Mouse (Mus musculus) lung, embryonic 14.5 days (tissue): ENCODE measurements around the gene Trpv3. TPM values are rescaled to one million over a fixed set of nuclear protein-coding genes. Genes with fewer than 3 reads are reported as not detected.

ENCODE experiments used
- ATAC-seq: fragments of 200-750 bp; cut with Nextera tagmentation; 2 replicates; pipeline ENCODE4 v1.8.0; 2017; ENCODE audit warnings: mild to moderate bottlenecking, moderate TSS enrichment, moderate library complexity; ENCODE audit not compliant: insufficient read depth
- DNase-seq: peaks from one replicate; pipeline ENCODE4 v3.0.0-alpha.2; 2015
- H3K27ac ChIP-seq: fragments of 300-500 bp; sonication (generic); 2 replicates; pipeline ENCODE4 v1.5.1; 2014; ENCODE audit warnings: low read depth, mild to moderate bottlenecking, moderate library complexity
- H3K27me3 ChIP-seq: fragments of 300-500 bp; sonication (generic); 2 replicates; pipeline ENCODE4 v1.6.1; 2014; ENCODE audit warnings: low read length, control low read depth; ENCODE audit not compliant: insufficient read depth
- H3K36me3 ChIP-seq: fragments of 300-500 bp; sonication (generic); 2 replicates; pipeline ENCODE4 v1.6.1; 2014; ENCODE audit warnings: control low read depth; ENCODE audit not compliant: insufficient read depth
- H3K4me1 ChIP-seq: fragments of 300-500 bp; sonication (generic); 2 replicates; pipeline ENCODE4 v1.6.1; 2014; ENCODE audit warnings: antibody characterized with exemption, control low read depth; ENCODE audit not compliant: insufficient read depth
- H3K4me2 ChIP-seq: fragments of 300-500 bp; sonication (generic); 2 replicates; pipeline ENCODE4 v1.6.1; 2014; ENCODE audit warnings: mild to moderate bottlenecking
- H3K4me3 ChIP-seq: fragments of 300-500 bp; sonication (generic); 2 replicates; pipeline ENCODE4 v1.5.1; 2014; ENCODE audit warnings: low read depth, low read length
- H3K9ac ChIP-seq: fragments of 300-500 bp; sonication (generic); 2 replicates; pipeline ENCODE4 v1.6.1; 2014
- H3K9me3 ChIP-seq: fragments of 300-500 bp; sonication (generic); 2 replicates; pipeline ENCODE4 v1.6.1; 2016; ENCODE audit warnings: low read depth, low read length, control low read depth
- CTCF ChIP-seq: IDR thresholded peaks from 2 replicates; pipeline ENCODE4 v1.5.1; 2016; ENCODE audit warnings: antibody characterized with exemption, low read depth
- WGBS: fragments of 180-500 bp; shearing (Covaris S2); extraction: QIAGEN DNeasy Blood & Tissue Kit; methylation state at CpG from one replicate; pipeline ENCODE4 v1.1.7; 2014; 5-methylcytosine and 5-hydroxymethylcytosine counted together
- polyA plus RNA-seq: library from polyadenylated mRNA; unstranded; fragments of >200 nt; fragmentation: Nextera tagmentation; extraction: Ambion mirVana; gene quantifications from 2 replicates; pipeline ENCODE4 v1.2.1, GENCODE M21; 2014

The Trpv3 gene
- polyA plus RNA-seq, 1 experiment from 2014 or later: 0.18 TPM

DNA sequence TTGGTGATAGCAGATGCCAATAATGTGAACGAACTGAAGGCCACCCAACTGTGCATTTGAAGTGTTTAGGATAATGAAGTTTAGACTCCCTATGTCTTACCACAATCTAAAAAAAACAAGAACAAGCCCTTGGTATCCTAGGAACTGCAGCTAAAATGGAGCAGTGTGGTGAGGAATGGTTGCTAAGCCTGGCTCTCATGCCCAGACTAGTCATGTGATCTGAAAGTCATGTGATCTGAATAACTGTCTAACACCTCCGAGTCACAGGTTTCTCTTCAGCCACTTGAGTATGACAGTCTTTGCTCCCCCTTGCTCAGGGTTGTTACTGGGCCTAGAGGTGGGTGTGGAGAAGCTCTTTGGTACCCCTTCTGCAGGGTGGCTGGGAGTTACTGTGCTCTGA is 34.7 kb upstream of the Trpv3 start:
- WGBS: 34% methylated on average over 2 of the region's 2 CpGs
- H3K4me2 ChIP-seq: no peak overlapping the region
- ATAC-seq (no peak), DNase-seq (no peak)
- no peak overlapping the region for H3K27ac ChIP-seq
- no peak overlapping the region for H3K4me3 ChIP-seq
- no peaks in the 10 kb centered on the region for H3K36me3 ChIP-seq
- TF ChIP-seq CTCF: no peak
- H3K9ac ChIP-seq: no peak overlapping the region
- H3K9me3 ChIP-seq: no peaks in the 10 kb centered on the region
- H3K27me3 ChIP-seq: no peaks in the 10 kb centered on the region
- peaks cover 12% of the 10 kb centered on the region for H3K4me1 ChIP-seq

GRCm38 (mm10) chr11:73233992-73234391 is 33.2 kb upstream of the Trpv3 start, which contains the start of gene Trpv1:
Gene Trpv1, plus strand, starts transcription at chr11:73234292.
- 82% methylated on average over 5 of the region's 5 CpGs for WGBS
- no peaks in the 10 kb centered on the region for H3K36me3 ChIP-seq
- no peaks in the 10 kb centered on the region for H3K9me3 ChIP-seq
- DNase-seq: no peak
- no peak within 1 kb of the TSS for H3K4me2 ChIP-seq
- no peak within 1 kb of the TSS for H3K9ac ChIP-seq
- no peak for ATAC-seq
- TF ChIP-seq CTCF: no peak
- no peak within 1 kb of the TSS for H3K27ac ChIP-seq
- H3K27me3 ChIP-seq: no peaks in the 10 kb centered on the region
- no peak within 1 kb of the TSS for H3K4me3 ChIP-seq
- H3K4me1 ChIP-seq: peaks cover 12% of the 10 kb centered on the region

GRCm38 (mm10) chr11:73235990-73236701 is 31.0 kb upstream of the Trpv3 start:
- H3K4me2 ChIP-seq: no peak overlapping the region
- H3K4me1 ChIP-seq: peaks cover 12% of the 10 kb centered on the region
- peak; percentile 91 for DNase-seq
- ATAC-seq: peak; percentile 89
- H3K4me3 ChIP-seq: no peak overlapping the region
- no peaks in the 10 kb centered on the region for H3K27me3 ChIP-seq
- H3K27ac ChIP-seq: peak overlapping the region; percentile 82
- 17% methylated on average over 5 of the region's 5 CpGs for WGBS
- no peaks in the 10 kb centered on the region for H3K9me3 ChIP-seq
- H3K36me3 ChIP-seq: no peaks in the 10 kb centered on the region
- TF ChIP-seq CTCF: no peak
- H3K9ac ChIP-seq: no peak overlapping the region; the same call in 1 of the 2 replicates

- H3K36me3 ChIP-seq: no peaks in the 10 kb centered on the region
- no peak overlapping the region for H3K4me3 ChIP-seq
- H3K27ac ChIP-seq: peak overlapping the region; percentile 82; the same call in 1 of the 2 replicates
- DNase-seq (peak; percentile 54), ATAC-seq (peak; percentile 25; the same call in 1 of the 2 replicates)
- no peak overlapping the region for H3K9ac ChIP-seq
- H3K4me2 ChIP-seq: no peak overlapping the region
- no peaks in the 10 kb centered on the region for H3K9me3 ChIP-seq
- H3K27me3 ChIP-seq: no peaks in the 10 kb centered on the region
- WGBS: 45% methylated on average over 3 of the region's 3 CpGs
- no peak for TF ChIP-seq CTCF
- H3K4me1 ChIP-seq: peaks cover 12% of the 10 kb centered on the region
These were observed 30.5 kb upstream of the Trpv3 start for GRCm38 (mm10) chr11:73236731-73237130.

DNA sequence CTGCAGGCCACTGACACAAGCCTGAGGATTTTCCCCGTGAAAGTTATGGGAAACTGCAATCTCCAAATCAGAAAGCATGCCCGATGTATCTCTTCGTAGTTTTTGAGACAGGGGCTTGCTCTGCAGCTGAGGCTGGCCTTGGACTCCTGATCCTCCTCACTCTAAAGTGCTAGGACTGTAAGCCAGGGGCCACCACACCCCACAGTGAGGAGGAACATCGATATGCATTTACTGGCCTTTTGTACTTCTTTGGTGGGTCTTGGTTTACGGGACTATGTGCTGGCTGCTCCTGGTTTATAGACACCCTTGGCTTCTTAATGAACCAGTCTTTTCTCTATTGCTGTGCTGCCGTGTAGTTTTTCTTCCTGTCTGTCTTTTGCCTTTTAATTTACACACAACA is 25.0 kb upstream of the Trpv3 start:
- TF ChIP-seq CTCF: no peak
- Histone ChIP-seq H3K9ac (no peak overlapping the region), H3K9me3 (no peaks in the 10 kb centered on the region), H3K4me3 (no peak overlapping the region), H3K4me2 (no peak overlapping the region), H3K27me3 (no peaks in the 10 kb centered on the region), H3K36me3 (no peaks in the 10 kb centered on the region), H3K27ac (no peak overlapping the region), H3K4me1 (no peaks in the 10 kb centered on the region; the same call in 1 of the 2 replicates)
- WGBS: 75% methylated on average over 6 of the region's 6 CpGs
- DNase-seq (no peak), ATAC-seq (no peak)

GRCm38 (mm10) chr11:73242777-73243176 is 24.4 kb upstream of the Trpv3 start:
- Histone ChIP-seq H3K27ac (no peak overlapping the region), H3K27me3 (no peaks in the 10 kb centered on the region), H3K9me3 (no peaks in the 10 kb centered on the region), H3K36me3 (no peaks in the 10 kb centered on the region), H3K9ac (no peak overlapping the region), H3K4me1 (no peaks in the 10 kb centered on the region), H3K4me2 (no peak overlapping the region), H3K4me3 (no peak overlapping the region)
- TF ChIP-seq CTCF: no peak
- DNase-seq (no peak), ATAC-seq (no peak)
- 81% methylated on average over 4 of the region's 4 CpGs for WGBS

DNA sequence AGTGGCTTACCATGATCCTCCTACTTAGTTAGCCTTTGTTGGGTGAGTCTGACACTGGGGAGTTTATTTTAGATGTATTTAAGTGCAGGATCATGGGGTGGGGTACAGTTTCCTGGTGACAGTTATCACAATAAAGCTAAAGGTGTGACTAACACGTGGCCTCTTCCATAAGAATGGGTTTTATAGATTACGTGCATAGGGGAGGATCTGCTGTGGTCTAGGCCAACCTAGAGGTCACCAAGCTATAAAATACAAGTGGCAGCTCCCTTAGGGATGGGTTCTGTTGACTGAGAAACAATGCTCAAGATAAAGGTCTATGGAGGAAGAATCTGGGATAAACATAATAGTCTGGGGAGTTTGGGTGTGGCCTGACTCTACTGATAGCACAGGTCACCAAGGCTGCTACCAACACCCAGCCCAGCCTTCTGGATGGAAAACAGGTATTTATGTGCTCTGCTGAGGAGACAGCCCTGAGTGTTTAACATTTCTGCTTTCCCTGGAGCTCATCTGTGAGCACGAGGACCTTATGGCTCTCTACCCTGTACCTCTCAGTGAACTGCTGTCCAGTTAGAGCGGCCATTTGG is 9.7 kb upstream of the Trpv3 start:
- TF ChIP-seq CTCF: no peak
- ATAC-seq: no peak
- no peaks in the 10 kb centered on the region for H3K27me3 ChIP-seq
- H3K4me2 ChIP-seq: no peak overlapping the region
- no peak for DNase-seq
- no peaks in the 10 kb centered on the region for H3K36me3 ChIP-seq
- H3K9ac ChIP-seq: no peak overlapping the region
- no peak overlapping the region for H3K4me3 ChIP-seq
- H3K4me1 ChIP-seq: no peaks in the 10 kb centered on the region
- H3K27ac ChIP-seq: no peak overlapping the region
- H3K9me3 ChIP-seq: no peaks in the 10 kb centered on the region
- 60% methylated on average over 4 of the region's 4 CpGs for WGBS
